Comparison of ENCODE assay signal across 12 mouse cellular contexts in the genomic region with DNA sequence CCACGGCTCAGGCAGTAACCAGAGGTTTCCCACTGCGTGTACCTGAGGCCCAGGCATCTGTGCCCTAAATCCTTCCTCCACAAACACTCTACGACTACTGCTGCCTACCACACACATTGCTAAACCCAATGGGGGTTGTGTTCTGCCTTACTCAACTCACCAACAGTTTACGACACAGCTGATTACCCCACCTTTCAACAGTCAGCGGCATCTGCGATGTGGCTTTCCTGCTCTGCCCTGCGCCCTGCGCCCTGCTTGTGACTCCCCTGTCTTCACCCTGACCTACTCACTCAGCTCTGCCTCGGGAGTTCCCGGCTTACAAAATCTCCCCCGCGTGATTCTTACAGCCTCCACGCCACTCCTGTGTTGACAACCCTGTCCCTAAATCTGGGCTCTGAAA. TPM values are rescaled to one million over a fixed set of nuclear protein-coding genes. Genes with fewer than 3 reads are reported as not detected.
DNase-seq lines count a peak whose midpoint lies in the region; ATAC-seq lines count a peak whose summit lies in the region.
"Had no signal": no experiment of that assay in that cellular context is flagged by ENCODE, and none has a peak within 500 bp of the region (broad histone marks: within the 10 kb centered on the region; RNA-seq: fewer than 3 reads in every experiment).

No protein-coding gene starts in this region.

- WGBS in intestine, embryonic 15.5 days = 61% methylated on average over 13 of the region's 13 CpGs
- 79% methylated on average over 13 of the region's 13 CpGs for WGBS in hindbrain, embryonic 14.5 days

- peak; percentile 46; the same call in 1 of the 2 replicates for ATAC-seq in intestine, embryonic 15.5 days
- ATAC-seq in hindbrain, embryonic 14.5 days (ENCODE audit: low FRiP score) = no peak

- no peak overlapping the region for H3K4me2 ChIP-seq in intestine, embryonic 15.5 days (replicated peaks)
- no peak overlapping the region for H3K4me2 ChIP-seq in hindbrain, embryonic 14.5 days (replicated peaks)
- H3K4me2 ChIP-seq: lung, embryonic 14.5 days had no signal

- peak; percentile 6 for DNase-seq in thymus, postnatal 14 days
- DNase-seq in thymus, postnatal 10 days (ENCODE audit: low spot score in 2 of 2) = no peak
- peak; percentile 45 for DNase-seq in lung, postnatal 25 days (ENCODE audit: low spot score)
- DNase-seq in thymus, postnatal 4 days = peak; percentile 17
- DNase-seq in retina, postnatal 1 day = no peak
- no peak for DNase-seq in hindbrain, embryonic 14.5 days (ENCODE audit: low spot score)
- DNase-seq: heart, postnatal 4 days; kidney, adult 18-20 months; lung, embryonic 14.5 days had no signal

- H3K4me1 ChIP-seq in intestine, embryonic 15.5 days (replicated peaks) = no peaks in the 10 kb centered on the region
- H3K4me1 ChIP-seq in hindbrain, embryonic 14.5 days (replicated peaks; ENCODE audit: control insufficient read depth, insufficient read depth, low read length) = peaks cover 10% of the 10 kb centered on the region; the same call in 1 of the 2 replicates

- H3K4me3 ChIP-seq in intestine, embryonic 15.5 days (replicated peaks) = no peak overlapping the region
- no peak overlapping the region for H3K4me3 ChIP-seq in hindbrain, embryonic 14.5 days (replicated peaks; ENCODE audit: low read length)
- H3K4me3 ChIP-seq: heart, adult 2 months; left cerebral cortex, adult 2 months had no signal

- H3K9me3 ChIP-seq in intestine, embryonic 15.5 days = no peaks in the 10 kb centered on the region
- no peaks in the 10 kb centered on the region for H3K9me3 ChIP-seq in hindbrain, embryonic 14.5 days (ENCODE audit: control insufficient read depth, low read length)

- no peak overlapping the region for H3K27ac ChIP-seq in intestine, embryonic 15.5 days
- no peak overlapping the region for H3K27ac ChIP-seq in hindbrain, embryonic 14.5 days
- H3K27ac ChIP-seq: heart, adult 2 months; left cerebral cortex, adult 2 months had no signal

- no peak overlapping the region for H3K9ac ChIP-seq in intestine, embryonic 15.5 days
- no peak overlapping the region for H3K9ac ChIP-seq in hindbrain, embryonic 14.5 days
- H3K9ac ChIP-seq: lung, embryonic 14.5 days had no signal

- H3K27me3 ChIP-seq in intestine, embryonic 15.5 days (replicated peaks) = no peaks in the 10 kb centered on the region
- no peaks in the 10 kb centered on the region for H3K27me3 ChIP-seq in hindbrain, embryonic 14.5 days (ENCODE audit: control insufficient read depth, insufficient read depth, low read length)

- H3K36me3 ChIP-seq in intestine, embryonic 15.5 days = no peaks in the 10 kb centered on the region
- H3K36me3 ChIP-seq in hindbrain, embryonic 14.5 days (replicated peaks; ENCODE audit: control insufficient read depth, insufficient read depth) = no peaks in the 10 kb centered on the region

RNA-seq across cellular contexts. Expression of a gene that starts 16.7 kb away (rescaled TPM):
- polyA plus RNA-seq in intestine, embryonic 15.5 days (2015; fragmentation: Nextera tagmentation; extraction: Ambion mirVana) = 15.3 and 15.8 TPM in 2 replicates
- polyA plus RNA-seq in hindbrain, embryonic 14.5 days (2014; fragmentation: Nextera tagmentation; extraction: Ambion mirVana) = 4.2 and 4.6 TPM in 2 replicates

Comparison
In these comparisons a context has a peak if more than half of its experiments do, and no peak if none do; other contexts are left out.
1. DNase-seq: peak in thymus, postnatal 14 days (single experiment), lung, postnatal 25 days (single experiment) and thymus, postnatal 4 days (single experiment); none in thymus, postnatal 10 days (0 of 2), retina, postnatal 1 day (single experiment) and hindbrain, embryonic 14.5 days (single experiment).